Mouse (Mus musculus) adrenal gland, postnatal 10 days (tissue): ENCODE data around the gene Zfp72. TPM values are rescaled to one million over a fixed set of nuclear protein-coding genes. Genes with fewer than 3 reads are reported as not detected.

Source experiments
- DNase-seq: peaks from one replicate; pipeline ENCODE4 v3.0.0; 2021; ENCODE audit warnings: mixed read lengths
- long read RNA-seq, 2 experiments: library from polyadenylated mRNA; stranded (forward); transcript quantifications; one replicate each; pipeline ENCODE4 v2.0.0; 2021
- microRNA-seq: library from miRNA; unstranded; fragments of <30 nt; microRNA quantifications from one replicate; pipeline ENCODE4 v1.2.0, GENCODE M21; 2021
- total RNA-seq, 2 experiments: library from RNA; stranded (reverse); gene quantifications; 2 replicates each; pipeline ENCODE4 v1.2.3; 2021

Zfp72 gene
- 1 to 10 TPM; 3.1 to 3.2 TPM for total RNA-seq
- long read RNA-seq, experiment 1, full-length matches to known transcripts: 1 of 3 reads
- long read RNA-seq, experiment 1, partial matches to known transcripts: 0 of 3 reads
- long read RNA-seq, experiment 1, other reads (novel, unspliced or antisense): 2 of 3 reads
- long read RNA-seq, experiment 2, full-length matches to known transcripts: 1 of 1 reads
- long read RNA-seq, experiment 2, partial matches to known transcripts: 0 of 1 reads
- long read RNA-seq, experiment 2, other reads (novel, unspliced or antisense): 0 of 1 reads

DNA sequence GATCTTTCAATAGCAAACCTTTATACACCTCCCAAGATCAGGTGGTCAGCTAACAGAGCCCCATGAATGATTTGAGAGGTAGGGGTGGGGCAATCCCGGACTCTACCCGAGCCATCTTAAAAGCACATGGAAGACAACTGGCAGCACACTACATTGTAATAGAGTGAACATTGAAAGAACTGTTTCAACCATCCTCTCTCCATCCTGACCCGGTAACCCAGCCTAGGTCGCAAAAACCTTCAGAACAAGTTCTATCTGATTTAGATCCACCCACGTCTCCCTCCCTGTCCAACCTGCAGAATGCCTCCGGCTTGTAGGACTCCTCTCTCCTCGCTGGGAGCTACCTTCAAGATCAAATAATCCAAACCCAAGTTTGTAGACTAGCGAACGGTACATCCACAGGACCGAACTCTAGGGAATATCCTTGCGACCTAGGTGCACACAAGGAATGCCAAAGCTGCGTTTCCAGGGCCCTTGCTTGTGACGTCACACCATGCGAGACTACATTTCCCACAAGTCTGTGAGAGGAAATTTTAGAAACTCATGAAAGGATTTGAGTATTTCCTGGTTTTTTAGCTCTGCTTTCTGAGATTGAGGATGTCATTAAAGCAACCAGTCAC is at the start of gene Zfp72:
TSS of gene Zfp72 (minus strand) at position 466 of the 620 bp plus-strand sequence.
- DNase-seq: peak; percentile 83

DNA sequence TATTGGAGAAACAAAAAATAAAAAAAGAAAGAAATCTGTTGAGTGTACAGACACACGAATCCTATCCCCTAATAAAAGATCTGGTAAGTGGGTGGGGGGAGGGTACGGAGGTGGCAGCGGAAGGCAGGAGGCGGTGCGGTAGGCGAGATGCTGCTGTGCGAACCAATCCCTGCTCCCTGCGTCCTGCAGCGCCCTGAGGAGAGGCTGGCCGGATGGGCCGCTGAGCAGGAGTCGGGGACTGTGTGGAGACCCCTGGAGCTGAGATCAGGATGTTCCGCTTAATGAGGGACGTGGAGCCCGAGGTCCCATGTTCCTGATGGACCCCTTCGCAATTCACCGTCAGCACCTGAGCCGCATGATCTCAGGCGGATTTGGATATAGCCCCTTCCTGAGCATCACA is 49.3 kb upstream of the Zfp72 start:
- no peak for DNase-seq

DNA sequence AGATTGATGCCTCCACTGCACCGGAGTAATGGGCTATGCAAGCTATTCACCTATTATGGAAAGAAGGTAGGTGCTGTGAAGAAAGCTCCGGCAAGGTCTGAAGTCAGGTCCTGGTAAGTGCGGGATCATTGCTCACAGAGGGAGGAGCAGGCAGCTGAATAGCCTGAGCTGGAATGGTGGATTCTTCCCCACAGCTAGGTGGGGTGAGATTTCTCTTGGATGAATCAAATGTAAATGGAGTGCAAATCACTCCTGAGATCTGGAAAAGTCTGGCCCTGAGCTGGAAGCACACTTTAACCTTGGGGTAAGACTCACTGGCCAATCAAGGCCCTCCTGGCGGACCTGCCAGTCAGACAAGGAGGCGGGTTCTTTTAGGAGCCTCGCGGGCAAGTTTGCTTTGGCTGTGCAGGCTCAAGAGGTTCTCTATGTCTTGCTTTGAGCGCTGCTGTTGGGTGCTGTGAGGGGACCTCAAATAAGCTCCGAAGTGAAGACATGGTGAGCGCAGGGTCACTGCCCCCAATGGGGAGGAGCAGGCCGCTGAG is 8.7 kb upstream of the Zfp72 start, which contains the start of gene Ftl1-ps1:
TSS of gene Ftl1-ps1 (plus strand) at position 397 of the 542 bp plus-strand sequence.
- peak; percentile 70 for DNase-seq

DNA sequence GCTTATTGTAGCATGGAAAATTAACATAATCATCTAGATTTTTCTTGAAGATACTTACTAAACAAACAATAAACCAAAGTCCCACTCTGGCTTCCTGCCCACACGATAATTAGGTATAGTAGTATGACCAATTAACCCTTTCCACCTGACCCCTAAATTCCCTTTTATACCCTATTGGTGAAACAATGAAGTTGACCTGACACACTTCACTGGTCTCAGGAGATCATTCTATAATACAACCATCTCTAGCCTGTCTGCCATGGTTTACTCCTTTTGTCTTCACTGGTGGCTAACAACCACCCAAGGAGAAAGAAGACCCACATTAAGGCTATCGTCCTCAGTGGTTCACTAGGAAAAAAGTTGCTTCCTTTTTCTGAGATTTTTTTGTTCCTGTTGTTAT is 520 bp upstream of the Zfp72 start:
- no peak for DNase-seq

DNA sequence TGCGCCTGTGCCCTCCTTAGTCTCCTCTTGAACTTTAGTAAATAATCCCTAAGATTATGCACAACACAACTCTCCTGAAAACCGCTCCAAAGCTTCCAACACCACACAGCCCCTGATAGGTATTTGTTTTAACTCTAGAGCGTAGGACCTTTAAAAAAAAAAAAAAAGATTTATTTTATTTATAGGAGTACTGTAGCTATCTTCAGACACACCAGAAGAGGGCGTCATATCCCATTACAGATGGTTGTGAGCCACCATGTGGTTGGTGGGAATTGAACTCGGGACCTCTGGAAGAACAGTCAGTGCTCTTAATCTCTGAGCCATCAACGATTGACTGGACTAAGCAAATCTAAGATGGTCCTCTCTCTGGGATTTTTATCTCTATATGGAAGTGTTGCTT is 906 bp downstream of the Zfp72 start:
- no peak for DNase-seq

DNA sequence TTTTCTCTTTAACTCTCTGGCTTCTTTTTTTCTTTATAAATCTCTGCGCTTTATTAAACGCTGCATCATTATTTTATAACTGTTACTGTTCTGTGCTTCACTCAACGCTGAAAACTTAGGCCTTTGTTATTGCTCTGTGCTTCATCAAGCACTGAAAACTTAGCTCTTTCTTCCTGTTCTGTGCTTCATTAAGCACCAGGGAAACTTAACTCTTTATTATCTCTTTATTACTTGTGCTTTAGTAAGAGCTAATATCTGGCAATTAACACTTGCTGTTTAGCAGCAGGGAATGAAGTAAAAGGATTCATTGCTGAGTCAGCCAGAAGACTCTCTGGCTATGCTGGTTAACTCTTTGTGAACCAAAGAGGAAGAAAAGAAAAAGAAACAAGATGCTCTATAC is 8.3 kb downstream of the Zfp72 start:
- DNase-seq: no peak

DNA sequence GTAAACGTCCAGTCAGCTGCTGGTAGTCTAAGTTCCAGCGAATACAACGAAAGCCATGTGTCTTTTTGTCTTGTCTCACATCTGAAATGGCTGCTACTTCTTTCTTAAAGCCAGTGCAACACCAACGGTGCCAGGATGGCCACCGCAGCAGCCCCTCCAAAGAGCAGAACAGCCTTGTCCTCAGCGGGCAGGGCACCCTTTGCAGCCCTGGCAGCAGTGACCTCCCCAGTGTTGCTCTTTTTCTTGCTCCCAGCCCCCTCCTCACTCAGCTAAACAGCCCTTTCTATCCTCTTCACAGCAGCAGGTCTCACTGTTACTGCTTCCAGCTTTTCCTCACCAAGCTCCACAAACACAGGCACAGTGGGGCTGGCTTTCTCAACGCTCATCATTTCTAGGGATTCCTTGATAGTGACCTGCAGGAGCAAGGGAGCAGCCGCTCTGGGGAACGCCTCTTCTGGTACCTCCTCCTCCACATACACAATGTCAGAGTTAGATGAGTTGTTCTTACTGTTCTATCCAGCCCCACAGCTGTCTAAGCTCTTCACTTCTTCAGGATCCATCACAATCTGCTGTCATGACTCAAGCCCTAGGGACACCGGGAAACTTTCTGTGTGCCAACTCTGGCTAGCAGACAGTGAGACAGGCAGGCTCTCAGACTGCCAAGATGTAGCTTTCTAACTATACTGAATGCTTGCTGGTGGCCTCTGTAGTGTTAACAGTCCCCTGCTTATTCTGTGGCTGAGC is 8.9 kb downstream of the Zfp72 start:
- DNase-seq: no peak

DNA sequence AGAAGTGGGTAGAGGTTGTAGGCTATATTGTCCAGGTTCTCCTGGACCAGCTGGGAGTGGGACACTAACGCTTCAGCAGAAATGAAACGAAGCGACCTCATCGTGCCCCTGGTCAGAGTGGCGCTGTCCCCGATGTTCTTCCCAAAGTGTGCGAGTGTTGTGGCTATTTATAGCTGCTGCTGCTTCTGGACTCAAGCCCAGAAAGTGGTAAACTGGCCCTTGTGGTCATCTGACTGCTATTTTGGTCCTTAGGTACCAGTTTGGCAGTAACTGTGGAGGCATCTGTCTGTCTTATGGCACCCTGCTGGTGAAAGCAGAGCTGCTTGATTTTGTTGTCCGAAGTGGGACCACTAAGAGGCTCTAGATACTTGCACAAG is 26.8 kb downstream of the Zfp72 start, which contains the start of gene Lrrc14b:
TSS of gene Lrrc14b (minus strand) at position 147 of the 377 bp plus-strand sequence.
- peak; percentile 42 for DNase-seq

DNA sequence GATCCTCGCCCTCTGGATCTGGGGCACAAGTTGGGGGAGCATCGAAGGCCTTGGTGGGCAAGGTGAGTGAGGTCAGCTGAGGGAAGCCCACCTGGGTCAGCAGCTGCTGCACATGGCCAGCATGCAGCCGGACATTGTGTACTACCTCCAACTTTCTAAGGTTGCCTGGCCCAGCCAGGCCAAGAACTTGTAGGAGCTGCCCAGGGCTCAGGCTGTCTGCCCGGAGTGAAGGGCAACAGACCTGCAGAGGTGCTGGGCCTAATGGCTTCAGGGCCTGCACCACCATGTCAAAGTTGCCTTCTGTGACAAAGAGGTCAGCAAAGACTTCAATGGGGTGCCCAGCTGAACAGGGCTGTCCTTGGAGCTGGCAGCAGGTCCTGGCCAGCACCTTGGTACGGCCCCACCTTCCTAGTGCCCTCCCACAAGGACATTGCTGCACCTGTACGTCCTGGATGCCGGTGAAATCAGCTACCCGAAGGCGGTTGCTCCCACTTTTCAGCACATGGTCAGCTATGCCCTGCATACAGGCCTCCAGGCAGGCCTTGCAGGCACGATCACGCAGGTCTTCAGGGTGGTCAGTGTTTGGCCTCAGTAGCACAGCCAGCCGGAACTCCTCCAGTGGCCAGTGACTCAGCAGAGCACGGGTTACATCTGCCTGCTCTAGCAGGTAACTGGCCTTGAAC is 27.3 kb downstream of the Zfp72 start:
- peak; percentile 17 for DNase-seq

DNA sequence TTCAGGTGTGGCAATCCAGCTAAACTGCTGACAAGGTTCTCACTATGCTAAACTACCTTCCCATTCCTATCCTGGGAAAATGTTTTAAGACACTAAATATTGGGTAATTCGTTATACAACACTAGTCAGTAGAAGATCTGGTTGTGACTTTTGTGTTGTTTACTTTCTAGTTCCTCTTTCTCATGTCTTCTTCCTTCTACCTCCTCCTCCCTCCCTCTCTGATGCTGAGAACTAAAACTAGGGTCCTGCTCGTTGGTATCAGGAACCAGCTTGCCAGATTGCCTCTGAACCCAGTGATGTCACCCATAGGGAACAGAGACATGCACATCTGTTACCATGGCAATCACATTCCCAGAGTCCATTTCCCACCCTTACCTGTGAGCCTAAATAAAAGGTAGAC is 28.4 kb downstream of the Zfp72 start:
- DNase-seq: no peak

DNA sequence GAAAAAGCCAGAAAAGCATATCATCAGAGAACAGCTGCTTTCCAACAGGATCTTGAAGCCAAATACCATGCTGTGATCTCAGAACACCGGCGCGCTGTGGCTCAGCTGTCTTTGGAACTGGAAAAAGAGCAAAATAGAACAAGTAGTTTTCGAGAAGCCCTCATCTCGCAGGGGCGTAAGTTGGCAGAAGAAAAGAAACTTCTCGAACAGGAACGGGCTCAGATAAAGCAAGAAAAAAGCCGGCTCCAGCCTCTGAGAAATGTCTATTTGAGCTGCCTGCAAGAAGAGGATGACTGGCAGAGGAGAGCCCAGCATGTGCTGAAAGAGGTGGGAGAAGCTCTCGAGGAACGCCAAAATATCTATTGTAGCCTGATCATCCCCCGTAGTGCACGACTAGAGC is 34.1 kb downstream of the Zfp72 start:
- no peak for DNase-seq

DNA sequence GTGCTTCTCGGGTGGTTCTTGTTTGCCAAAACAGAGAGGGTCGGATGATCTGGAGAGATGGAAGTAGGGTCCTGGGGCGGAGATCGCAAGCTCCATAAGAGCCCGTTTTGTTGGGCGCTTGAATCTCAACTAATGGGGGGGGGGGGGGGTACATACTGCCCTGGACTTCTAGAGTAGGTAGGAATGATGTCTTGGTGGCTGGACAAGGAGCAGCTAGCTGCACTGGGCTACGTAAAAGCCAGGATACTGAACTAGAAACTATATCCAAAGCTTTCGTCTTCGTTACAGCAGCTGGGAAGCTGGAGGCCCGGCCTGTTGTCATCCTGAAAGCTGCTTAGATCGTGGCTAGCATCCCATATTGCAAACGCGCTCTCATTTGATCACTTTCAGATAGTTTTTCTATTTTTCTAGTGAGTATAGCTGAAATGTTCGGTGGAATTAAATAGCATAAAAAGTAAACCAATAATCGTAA is 40.2 kb downstream of the Zfp72 start:
- no peak for DNase-seq

DNA sequence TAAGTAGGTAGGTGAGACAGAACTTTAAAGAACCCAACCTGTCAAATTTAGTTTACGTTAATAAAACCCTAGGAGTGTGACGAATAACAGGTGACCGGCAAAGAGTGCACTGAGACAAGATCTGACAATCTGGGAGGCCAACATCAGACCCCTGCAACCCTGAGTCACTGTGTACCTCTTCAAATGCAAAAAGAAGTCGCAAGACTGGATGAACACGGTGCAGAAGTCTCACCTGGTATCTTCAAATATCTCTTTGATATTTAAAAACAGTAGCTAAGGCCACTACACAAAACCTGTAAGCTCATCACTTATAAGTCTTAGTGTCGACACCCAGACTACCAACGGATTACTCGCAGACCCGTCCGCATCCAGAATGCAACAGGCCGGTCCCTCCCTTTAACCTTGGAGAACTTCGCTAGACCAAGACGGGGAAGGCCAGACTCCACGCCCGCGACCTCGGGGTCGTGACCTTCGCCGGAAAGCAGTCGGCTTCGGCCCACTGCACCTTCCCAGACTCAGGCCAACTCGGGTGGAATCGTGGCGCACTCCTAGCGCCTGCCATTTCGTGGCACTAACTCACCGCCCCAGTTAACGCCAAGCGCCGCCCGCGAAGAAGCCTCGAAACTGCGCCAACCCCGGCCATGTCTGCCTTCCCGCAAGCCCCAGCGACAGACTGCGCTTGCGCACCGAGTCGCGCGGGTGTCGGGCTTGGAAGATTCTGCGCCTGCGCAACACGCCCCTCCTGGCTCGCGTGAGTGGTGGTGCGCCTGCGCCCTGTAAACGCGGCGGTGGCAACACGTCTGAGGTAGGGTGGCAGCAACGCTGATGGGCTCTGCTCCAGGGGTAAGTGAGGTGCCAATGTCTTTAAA is 40.8 kb downstream of the Zfp72 start, which contains the start of the genes Sdha and Ccdc127:
TSS of gene Sdha (minus strand) at position 715 of the 869 bp plus-strand sequence.
TSS of gene Ccdc127 (plus strand) at position 744 of the 869 bp plus-strand sequence.
- peak; percentile 95 for DNase-seq

DNA sequence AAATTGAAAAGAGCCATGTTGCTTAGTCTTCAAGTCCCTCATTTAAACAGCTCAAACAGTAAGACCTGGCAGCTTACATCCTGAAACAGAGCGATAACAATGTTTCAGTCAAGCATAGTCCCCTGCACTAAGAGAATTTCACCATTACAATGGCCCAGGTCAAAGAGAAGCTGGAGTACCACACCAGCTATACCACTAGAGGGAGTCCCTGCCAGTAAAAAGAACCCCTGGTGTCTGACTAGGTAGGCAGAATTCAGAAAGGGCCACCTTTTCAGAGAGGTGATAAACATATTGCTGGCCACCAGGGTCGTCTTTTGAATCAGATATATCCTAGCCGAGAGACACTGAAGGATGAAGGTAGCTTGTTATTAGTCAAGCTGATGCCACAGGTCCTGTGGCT is 49.6 kb downstream of the Zfp72 start:
- peak; percentile 48 for DNase-seq

DNA sequence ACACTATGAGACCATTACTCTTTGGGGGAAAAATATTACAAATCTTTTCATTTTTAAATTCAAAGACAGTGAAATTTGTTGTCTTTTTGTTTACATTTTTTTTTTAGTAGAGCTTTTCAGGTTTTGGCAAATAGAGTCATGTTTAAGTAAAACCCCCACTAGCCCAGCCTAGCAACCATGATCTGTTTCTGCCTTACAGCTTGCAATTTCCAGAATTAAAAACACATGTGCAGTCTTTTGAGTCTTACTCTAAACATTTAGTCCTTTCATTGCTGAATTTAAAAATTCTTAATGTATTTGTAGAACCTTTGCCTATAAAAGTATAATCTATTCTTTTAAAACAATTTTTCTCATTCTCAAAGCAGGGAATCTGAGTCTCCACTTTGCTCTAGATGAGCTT is 61.3 kb downstream of the Zfp72 start:
- no peak for DNase-seq

Small RNA genes lying within 50 kb of the gene (microRNA-seq; reads per million reads assigned to microRNA genes)
- gene Mir692-3: not detected

Other genes starting within 250 kb of the Zfp72 start
- 10 to 100 TPM; 47.3 to 53.5 TPM for gene Exoc3, start 182.1 kb downstream of the Zfp72 start, total RNA-seq
- gene Ahrr, start 98.5 kb downstream of the Zfp72 start, total RNA-seq: 1 to 10 TPM in 1 of 2 experiments, under 1 TPM in 1; 0.81 to 2.3 TPM
- gene Pdcd6, start 73.3 kb downstream of the Zfp72 start, total RNA-seq: 100 to 1,000 TPM; 114 to 122 TPM
- gene Sdha, start 40.6 kb downstream of the Zfp72 start, total RNA-seq: 1,000 to 10,000 TPM in 1 of 2 experiments, 100 to 1,000 TPM in 1; 887 to 1,000 TPM
- 10 to 100 TPM; 46.7 to 48.4 TPM for gene Ccdc127, start 40.5 kb downstream of the Zfp72 start, total RNA-seq
- 1 to 10 TPM; 1.3 to 6.5 TPM for gene Lrrc14b, start 26.8 kb downstream of the Zfp72 start, total RNA-seq
- 100 to 1,000 TPM; 516 to 626 TPM for gene Ftl1-ps1, start 8.9 kb upstream of the Zfp72 start, total RNA-seq
- gene Zfp825, start 103.2 kb upstream of the Zfp72 start, total RNA-seq: 10 to 100 TPM; 10.8 to 11.4 TPM
- gene Erap1, start 248.7 kb upstream of the Zfp72 start, total RNA-seq: 10 to 100 TPM; 60.2 to 61.3 TPM